Mouse (Mus musculus) cortical plate, adult 2 months (tissue): Measurements from ENCODE around the gene Tec.

Source experiments
- CTCF ChIP-seq: fragments of 200-500 bp; IDR thresholded peaks from 2 replicates; pipeline ENCODE4 v1.5.1; 2011; ENCODE audit warnings: mild to moderate bottlenecking, control low read depth, low read length; ENCODE audit not compliant: insufficient read depth; ENCODE audit errors: extremely low read depth
- POLR2A ChIP-seq: fragments of 200-500 bp; IDR thresholded peaks from 2 replicates; pipeline ENCODE4 v1.6.1; 2011; ENCODE audit warnings: mild to moderate bottlenecking, low read length, control low read depth; ENCODE audit not compliant: insufficient read depth; ENCODE audit errors: extremely low read depth

GRCm38 (mm10) chr5:72853365-72853764 is 14.9 kb downstream of the Tec start:
- TF ChIP-seq CTCF (no peak), POLR2A (no peak)
